Mouse (Mus musculus) urinary bladder, postnatal 25 days (tissue): ENCODE measurements around the gene Fam169a.

Source experiments
- DNase-seq: peaks from one replicate; pipeline ENCODE4 v3.0.0; 2022; ENCODE audit warnings: low spot score

The Fam169a gene

GRCm38 (mm10) chr13:97180113-97180828 lies 113.2 kb downstream of the Fam169a start:
- no peak for DNase-seq
